Mouse (Mus musculus) T-helper 2 cell (primary cell): ENCODE results near the gene Fam241a.

Experiments used
- in situ Hi-C: fragments of 300-600 bp; cut with MboI, MseI; formaldehyde crosslinking; loops from one replicate; pipeline ENCODE4 v1.15.1; 2025; ENCODE audit warnings: high pct_unique_total_duplicates

Gene Fam241a

GRCm38 (mm10) chr3:127837972-127838644, 58.0 kb downstream of the Fam241a start:
- in situ Hi-C loops: no loop called here

DNA sequence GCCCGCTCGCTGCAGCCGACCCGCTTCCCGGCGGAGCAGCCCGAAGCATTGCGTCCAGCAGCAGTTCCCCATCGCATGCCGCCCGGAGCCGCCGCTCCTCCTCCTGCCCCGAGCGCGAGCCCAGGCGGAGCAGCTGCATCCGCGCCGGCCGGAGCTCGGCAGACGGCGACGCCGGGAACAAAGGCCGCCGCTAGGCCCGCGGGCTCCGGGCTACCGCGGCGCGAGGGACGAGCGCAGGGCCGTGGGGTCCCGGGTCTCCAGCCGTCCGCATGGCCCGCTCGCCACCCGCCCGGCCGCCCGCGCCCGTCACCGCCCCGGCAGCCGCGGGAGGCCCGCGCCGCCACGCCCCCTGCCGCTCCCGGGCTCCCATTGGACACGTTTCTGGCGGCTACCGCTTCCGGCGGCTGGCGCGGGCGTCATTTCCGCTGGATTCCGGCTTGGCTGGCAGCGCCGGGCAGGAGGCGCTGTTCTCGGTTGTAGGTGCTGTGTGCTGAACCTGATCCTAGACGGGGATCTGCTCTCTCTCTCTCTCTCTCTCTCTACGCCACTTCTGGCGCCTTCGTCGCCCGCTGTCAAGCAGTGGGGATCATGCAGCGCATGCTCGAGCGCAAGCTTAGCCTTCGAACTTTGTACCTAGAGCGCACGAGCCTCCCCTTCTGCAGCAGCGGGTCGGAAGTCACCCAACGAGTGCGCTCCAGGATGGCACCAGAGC, 58.8 kb downstream of the Fam241a start, which contains the start of gene Ap1ar:
Ap1ar (minus strand) TSS at position 370 of the 712 bp plus-strand sequence.
- in situ Hi-C loops: no loop called here

DNA sequence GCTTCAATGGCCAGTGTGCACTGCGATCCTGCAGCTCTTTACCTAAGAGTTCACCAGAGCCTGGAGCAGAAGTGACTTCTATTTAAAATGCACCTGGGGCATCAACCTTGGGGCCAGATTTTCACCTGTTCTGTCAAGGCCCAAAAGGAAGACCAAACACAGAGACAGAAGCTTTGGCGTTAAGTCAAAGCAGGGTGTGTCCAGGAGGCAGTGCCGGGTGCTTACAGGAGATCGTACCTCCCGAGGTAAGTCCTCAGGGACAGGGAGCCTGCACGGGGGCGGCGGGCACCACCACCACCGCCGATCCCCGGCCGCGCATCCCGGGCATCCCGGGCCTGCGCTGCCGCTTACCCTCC, 59.3 kb downstream of the Fam241a start:
- in situ Hi-C loops: no loop called here

- in situ Hi-C loops: no loop called here
These were observed 60.5 kb downstream of the Fam241a start for GRCm38 (mm10) chr3:127835594-127835993.

DNA sequence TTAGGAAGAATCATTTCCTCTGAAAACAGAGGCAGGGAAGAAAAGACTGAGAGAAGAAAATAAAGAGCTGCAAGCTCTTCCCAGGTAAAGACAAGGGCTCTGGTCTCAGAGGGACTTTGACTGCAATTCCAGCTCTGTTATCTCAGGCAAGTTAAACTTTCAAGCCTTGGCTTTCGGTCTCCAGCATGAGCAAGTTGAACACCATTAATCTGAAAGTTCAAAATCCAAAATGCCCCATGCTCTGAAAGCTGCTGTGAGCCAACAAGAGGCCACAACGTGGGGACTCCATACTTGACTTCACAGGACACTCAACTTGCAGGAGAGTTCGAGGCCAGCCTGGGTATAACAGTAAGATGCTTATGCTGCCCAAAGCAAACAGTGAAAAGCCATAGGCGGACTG, 62.1 kb downstream of the Fam241a start:
- in situ Hi-C loops: no loop called here

DNA sequence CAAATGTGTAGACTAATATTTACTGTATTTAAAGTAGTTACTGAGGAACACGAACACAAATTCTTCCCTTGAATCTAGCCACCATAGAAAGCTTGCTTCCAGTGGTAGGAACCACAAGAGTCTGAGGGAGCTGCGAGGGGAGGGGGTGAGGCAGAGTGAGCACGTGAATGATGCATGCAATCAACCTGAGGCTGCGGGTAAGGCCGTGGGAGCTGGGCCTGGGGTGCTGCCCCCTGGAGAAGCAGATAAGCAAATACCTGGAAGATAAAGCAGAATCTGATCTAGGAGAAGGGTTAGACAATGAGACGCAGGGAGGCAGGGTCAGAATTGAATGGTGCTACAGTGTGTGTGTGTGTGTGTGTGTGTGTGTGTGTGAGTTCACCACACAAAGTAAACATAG, 65.0 kb downstream of the Fam241a start:
- in situ Hi-C loops: no loop called here

DNA sequence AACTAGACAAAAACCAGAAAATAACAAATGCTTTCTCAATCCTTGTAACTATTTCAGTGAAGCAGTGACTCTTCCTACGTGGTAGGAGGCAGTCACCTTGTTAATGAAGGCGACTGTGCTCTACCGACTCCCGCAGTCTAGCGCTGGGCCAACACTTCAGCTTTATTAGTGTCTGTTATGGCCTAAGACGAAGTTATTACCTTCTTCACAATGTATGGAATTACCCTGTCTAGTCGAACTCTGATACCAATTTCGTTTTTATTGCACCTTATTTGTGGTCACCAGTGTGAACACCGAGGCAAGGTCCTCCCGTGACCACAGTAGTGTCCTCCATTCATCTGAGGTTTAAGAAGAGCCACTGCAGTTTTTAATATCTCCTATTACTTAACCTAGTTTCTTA, 65.9 kb downstream of the Fam241a start:
- in situ Hi-C loops: no loop called here

- in situ Hi-C loops: no loop called here
These were observed 69.0 kb downstream of the Fam241a start for GRCm38 (mm10) chr3:127827123-127827522.

- in situ Hi-C loops: no loop called here
These were observed 69.6 kb downstream of the Fam241a start for GRCm38 (mm10) chr3:127826503-127826902.

- in situ Hi-C loops: no loop called here
These were observed 71.9 kb downstream of the Fam241a start for GRCm38 (mm10) chr3:127823886-127824863.

GRCm38 (mm10) chr3:127821209-127821608, 74.9 kb downstream of the Fam241a start:
- in situ Hi-C loops: no loop called here

DNA sequence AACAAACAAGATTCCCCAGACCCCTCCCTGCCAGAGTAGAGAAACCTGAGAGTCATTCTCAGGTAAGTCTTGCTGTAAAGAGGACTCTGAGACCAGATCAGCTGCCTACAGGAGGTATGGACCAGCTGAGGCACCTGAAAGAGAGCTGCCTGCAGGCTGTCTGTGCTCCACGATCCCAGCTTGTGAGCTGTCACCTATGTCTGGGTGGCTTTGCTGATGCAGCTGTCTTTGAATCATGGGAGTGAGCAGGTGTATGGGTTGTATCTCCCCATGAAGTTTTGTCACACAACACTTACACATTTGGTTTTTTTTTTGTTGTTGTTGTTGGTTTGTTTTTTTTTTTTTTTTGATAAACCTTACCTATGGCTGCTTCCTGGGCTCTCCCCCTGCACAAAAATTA, 75.7 kb downstream of the Fam241a start:
- in situ Hi-C loops: no loop called here
